Mouse (Mus musculus) small intestine, adult 2 months (tissue): Measurements from ENCODE around the gene Pik3c2b. TPM values are rescaled to one million over a fixed set of nuclear protein-coding genes. Genes with fewer than 3 reads are reported as not detected.
"Not testable (repeated sequence)": the region's sequence is repeated elsewhere in the genome, so short reads cannot be mapped to it uniquely, and the experiment has no call there.

Source experiments
- H3K27ac ChIP-seq: fragments of 200-500 bp; 2 replicates; pipeline ENCODE4 v1.5.1; 2012; ENCODE audit warnings: low read depth, low read length, control low read depth, inconsistent platforms; ENCODE audit not compliant: insufficient read depth
- H3K27me3 ChIP-seq: fragments of 200-500 bp; 2 replicates; pipeline ENCODE4 v1.6.1; 2012; ENCODE audit warnings: mild to moderate bottlenecking, moderate library complexity, low read length, inconsistent platforms; ENCODE audit not compliant: control insufficient read depth, insufficient read depth
- H3K36me3 ChIP-seq: fragments of 200-500 bp; 2 replicates; pipeline ENCODE4 v1.6.1; 2012; ENCODE audit warnings: mild to moderate bottlenecking, low read length, control low read depth, inconsistent platforms; ENCODE audit not compliant: control insufficient read depth, insufficient read depth
- H3K4me1 ChIP-seq: fragments of 200-500 bp; 2 replicates; pipeline ENCODE4 v1.6.1; 2012; ENCODE audit warnings: low read length, inconsistent platforms, mixed read lengths; ENCODE audit not compliant: control insufficient read depth, insufficient read depth, insufficient read length
- H3K4me3 ChIP-seq: fragments of 200-500 bp; 2 replicates; pipeline ENCODE4 v1.5.1; 2012; ENCODE audit warnings: low read depth, mild to moderate bottlenecking, control low read depth, inconsistent platforms, low read length, moderate library complexity
- CTCF ChIP-seq: fragments of 200-500 bp; IDR thresholded peaks from 2 replicates; pipeline ENCODE4 v1.5.1; 2012; ENCODE audit warnings: low read depth, mild to moderate bottlenecking, control low read depth, inconsistent platforms, low read length, moderate library complexity, mixed read lengths; ENCODE audit not compliant: insufficient replicate concordance, insufficient read length; ENCODE audit errors: extremely low read depth
- POLR2A ChIP-seq: fragments of 200-500 bp; IDR thresholded peaks from 2 replicates; pipeline ENCODE4 v1.6.1; 2012; ENCODE audit warnings: low read depth, mild to moderate bottlenecking, control low read depth, inconsistent platforms, low read length, moderate library complexity
- WGBS: fragments of 180-500 bp; shearing (Covaris S2); methylation state at CpG from one replicate; pipeline ENCODE4 v1.1.7; 2018; 5-methylcytosine and 5-hydroxymethylcytosine counted together
- polyA plus RNA-seq: library from polyadenylated mRNA; depleted of rRNA; stranded (reverse); fragments of >200 nt; gene quantifications from 2 replicates; pipeline ENCODE4 v1.2.3, GENCODE M21; 2012

Gene Pik3c2b
- polyA plus RNA-seq, 1 experiment = 23.9 TPM

- Histone ChIP-seq H3K4me1 (no peaks in the 10 kb centered on the region), H3K36me3 (no peaks in the 10 kb centered on the region), H3K27ac (peak overlapping the region; percentile 2; the same call in 1 of the 2 replicates), H3K27me3 (no peaks in the 10 kb centered on the region), H3K4me3 (peak overlapping the region; percentile 80)
- TF ChIP-seq CTCF (no peak), POLR2A (no peak)
- WGBS = under 1% methylated on average over 28 of the region's 28 CpGs
These were observed 12.0 kb upstream of the Pik3c2b start for GRCm38 (mm10) chr1:133033316-133034090.

GRCm38 (mm10) chr1:133034091-133034460 lies 11.4 kb upstream of the Pik3c2b start:
- no peak for TF ChIP-seq POLR2A
- TF ChIP-seq CTCF = no peak
- WGBS = 4% methylated on average over 11 of the region's 11 CpGs
- Histone ChIP-seq H3K4me3 (no peak overlapping the region), H3K27ac (no peak overlapping the region), H3K36me3 (no peaks in the 10 kb centered on the region), H3K27me3 (no peaks in the 10 kb centered on the region), H3K4me1 (no peaks in the 10 kb centered on the region)

GRCm38 (mm10) chr1:133034682-133035081 lies 10.8 kb upstream of the Pik3c2b start:
- not testable (repeated sequence) for H3K27ac ChIP-seq, H3K4me3 ChIP-seq, H3K4me1 ChIP-seq, H3K36me3 ChIP-seq, H3K27me3 ChIP-seq
- WGBS = 82% methylated on average over 7 of the region's 7 CpGs

GRCm38 (mm10) chr1:133039505-133039949 lies 5.9 kb upstream of the Pik3c2b start:
- no peak overlapping the region for H3K27ac ChIP-seq
- H3K36me3 ChIP-seq = no peaks in the 10 kb centered on the region
- no peaks in the 10 kb centered on the region for H3K4me1 ChIP-seq
- 3% methylated on average over 4 of the region's 4 CpGs for WGBS
- no peaks in the 10 kb centered on the region for H3K27me3 ChIP-seq
- TF ChIP-seq CTCF (peak; percentile 62; the same call in 1 of the 2 replicates), POLR2A (no peak)
- no peak overlapping the region for H3K4me3 ChIP-seq

- peak overlapping the region; percentile 91 for H3K27ac ChIP-seq
These were observed 484 bp downstream of the Pik3c2b start for GRCm38 (mm10) chr1:133045861-133046440.

GRCm38 (mm10) chr1:133046441-133046931 lies 1.0 kb downstream of the Pik3c2b start:
- under 1% methylated on average over 40 of the region's 40 CpGs for WGBS
- Histone ChIP-seq H3K27ac (peak overlapping the region; percentile 91), H3K4me1 (peaks cover 12% of the 10 kb centered on the region; the same call in 1 of the 2 replicates), H3K36me3 (no peaks in the 10 kb centered on the region), H3K4me3 (peak overlapping the region; percentile 92), H3K27me3 (no peaks in the 10 kb centered on the region)
- TF ChIP-seq POLR2A (0 out of 2 replicates have a peak, but pooled peaks have one; percentile 18), CTCF (no peak)

More at GRCm38 (mm10) chr1:133045861-133046440, 484 bp downstream of the Pik3c2b start:
- H3K4me1 ChIP-seq = peaks cover 10% of the 10 kb centered on the region; the same call in 1 of the 2 replicates
- WGBS = under 1% methylated on average over 67 of the region's 71 CpGs
- TF ChIP-seq CTCF (no peak), POLR2A (peak; percentile 52; the same call in 1 of the 2 replicates)
- H3K27me3 ChIP-seq = no peaks in the 10 kb centered on the region
- no peaks in the 10 kb centered on the region for H3K36me3 ChIP-seq
- peak overlapping the region; percentile 92 for H3K4me3 ChIP-seq

- Histone ChIP-seq H3K27ac (peak overlapping the region; percentile 91), H3K27me3 (no peaks in the 10 kb centered on the region), H3K36me3 (no peaks in the 10 kb centered on the region), H3K4me3 (peak overlapping the region; percentile 92), H3K4me1 (peaks cover 17% of the 10 kb centered on the region; the same call in 1 of the 2 replicates)
- 17% methylated on average over 8 of the region's 8 CpGs for WGBS
- TF ChIP-seq POLR2A = peak; percentile 19; the same call in 1 of the 2 replicates
- no peak for TF ChIP-seq CTCF
These were observed 2.1 kb downstream of the Pik3c2b start for GRCm38 (mm10) chr1:133047575-133047974.
